Mouse (Mus musculus): ENCODE data around the gene Olfr341.

DNA sequence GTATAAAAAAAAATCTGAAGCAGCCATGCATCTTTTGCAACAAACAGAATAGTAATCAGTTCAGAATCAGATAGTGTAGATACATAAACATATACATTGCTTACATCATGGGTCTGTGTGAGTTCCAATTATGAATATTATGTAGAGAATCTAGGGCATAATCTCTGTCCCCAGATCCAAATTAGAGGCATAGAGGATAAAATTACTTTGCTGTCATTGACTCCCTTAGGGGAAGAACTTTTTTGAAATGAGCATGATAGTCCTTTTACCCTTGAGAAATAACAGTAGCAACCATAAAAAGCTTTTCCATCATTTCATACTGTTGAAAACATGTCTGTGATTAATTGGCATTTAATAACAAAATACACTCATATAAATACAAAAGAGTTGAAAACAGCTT, at the start of gene Olfr341:
- TF ChIP-seq POLR2A (IDR thresholded peaks at IDR 0.05; ENCODE audit: low read depth, low read length) (no peak), CTCF (conservative IDR thresholded peaks at IDR 0.05; ENCODE audit: insufficient read depth, insufficient read length, low read depth, low read length) (no peak)
